Mouse (Mus musculus): ENCODE data around the gene Oas1g.
"Not testable (repeated sequence)": the region's sequence is repeated elsewhere in the genome, so short reads cannot be mapped to it uniquely, and the experiment has no call there.

Gene Oas1g

GRCm38 (mm10) chr5:120898307-120898706 lies 10.9 kb upstream of the Oas1g start:
- Histone ChIP-seq H3K27me3 (ENCODE audit: control insufficient read depth, insufficient read depth, low read length, poor library complexity, severe bottlenecking) (no peaks in the 10 kb centered on the region), H3K36me3 (ENCODE audit: control insufficient read depth, insufficient read depth, low read length, poor library complexity, severe bottlenecking) (no peaks in the 10 kb centered on the region)
- DNase-seq (ENCODE audit: low read depth, low spot score), result no peak

- DNase-seq (ENCODE audit: low read depth, low spot score), result no peak
- Histone ChIP-seq H3K27me3 (ENCODE audit: control insufficient read depth, insufficient read depth, low read length, poor library complexity, severe bottlenecking) (no peaks in the 10 kb centered on the region), H3K36me3 (ENCODE audit: control insufficient read depth, insufficient read depth, low read length, poor library complexity, severe bottlenecking) (no peaks in the 10 kb centered on the region)
Observed at GRCm38 (mm10) chr5:120895231-120895900, 8.0 kb upstream of the Oas1g start.

GRCm38 (mm10) chr5:120894692-120895091 lies 7.3 kb upstream of the Oas1g start:
- not testable (repeated sequence) for DNase-seq (ENCODE audit: low read depth, low spot score); H3K36me3 ChIP-seq (ENCODE audit: control insufficient read depth, insufficient read depth, low read length, poor library complexity, severe bottlenecking); H3K27me3 ChIP-seq (ENCODE audit: control insufficient read depth, insufficient read depth, low read length, poor library complexity, severe bottlenecking)

GRCm38 (mm10) chr5:120893866-120894265 lies 6.5 kb upstream of the Oas1g start:
- not testable (repeated sequence) for DNase-seq (ENCODE audit: low read depth, low spot score); H3K36me3 ChIP-seq (ENCODE audit: control insufficient read depth, insufficient read depth, low read length, poor library complexity, severe bottlenecking); H3K27me3 ChIP-seq (ENCODE audit: control insufficient read depth, insufficient read depth, low read length, poor library complexity, severe bottlenecking)

GRCm38 (mm10) chr5:120892243-120892660 lies 4.8 kb upstream of the Oas1g start:
- H3K36me3 ChIP-seq (ENCODE audit: control insufficient read depth, insufficient read depth, low read length, poor library complexity, severe bottlenecking), result no peaks in the 10 kb centered on the region
- no peak for DNase-seq (ENCODE audit: low read depth, low spot score)
- no peaks in the 10 kb centered on the region for H3K27me3 ChIP-seq (ENCODE audit: control insufficient read depth, insufficient read depth, low read length, poor library complexity, severe bottlenecking)

- H3K36me3 ChIP-seq (ENCODE audit: control insufficient read depth, insufficient read depth, low read length, poor library complexity, severe bottlenecking), result not testable (repeated sequence)
Observed at GRCm38 (mm10) chr5:120891566-120892242, 4.3 kb upstream of the Oas1g start.

GRCm38 (mm10) chr5:120890991-120891390 lies 3.6 kb upstream of the Oas1g start:
- Histone ChIP-seq H3K27me3 (ENCODE audit: control insufficient read depth, insufficient read depth, low read length, poor library complexity, severe bottlenecking) (no peaks in the 10 kb centered on the region), H3K36me3 (ENCODE audit: control insufficient read depth, insufficient read depth, low read length, poor library complexity, severe bottlenecking) (no peaks in the 10 kb centered on the region)

More at GRCm38 (mm10) chr5:120891566-120892242, 4.3 kb upstream of the Oas1g start:
- H3K27me3 ChIP-seq (ENCODE audit: control insufficient read depth, insufficient read depth, low read length, poor library complexity, severe bottlenecking); DNase-seq (ENCODE audit: low read depth, low spot score): not testable (repeated sequence)

GRCm38 (mm10) chr5:120890026-120890425 lies 2.6 kb upstream of the Oas1g start:
- Histone ChIP-seq H3K27me3 (ENCODE audit: control insufficient read depth, insufficient read depth, low read length, poor library complexity, severe bottlenecking) (no peaks in the 10 kb centered on the region), H3K36me3 (ENCODE audit: control insufficient read depth, insufficient read depth, low read length, poor library complexity, severe bottlenecking) (no peaks in the 10 kb centered on the region)
- no peak for DNase-seq (ENCODE audit: low read depth, low spot score)

More at GRCm38 (mm10) chr5:120890991-120891390, 3.6 kb upstream of the Oas1g start:
- DNase-seq (ENCODE audit: low read depth, low spot score), result no peak

GRCm38 (mm10) chr5:120888294-120888815 lies 942 bp upstream of the Oas1g start:
- not testable (repeated sequence) for DNase-seq (ENCODE audit: low read depth, low spot score)

GRCm38 (mm10) chr5:120887831-120888230 lies 418 bp upstream of the Oas1g start:
- no peaks in the 10 kb centered on the region for H3K36me3 ChIP-seq (ENCODE audit: control insufficient read depth, insufficient read depth, low read length, poor library complexity, severe bottlenecking)
- no peak for DNase-seq (ENCODE audit: low read depth, low spot score)
- H3K27me3 ChIP-seq (ENCODE audit: control insufficient read depth, insufficient read depth, low read length, poor library complexity, severe bottlenecking), result no peaks in the 10 kb centered on the region

More at GRCm38 (mm10) chr5:120888294-120888815, 942 bp upstream of the Oas1g start:
- H3K27me3 ChIP-seq (ENCODE audit: control insufficient read depth, insufficient read depth, low read length, poor library complexity, severe bottlenecking); H3K36me3 ChIP-seq (ENCODE audit: control insufficient read depth, insufficient read depth, low read length, poor library complexity, severe bottlenecking): not testable (repeated sequence)

- H3K27me3 ChIP-seq (ENCODE audit: control insufficient read depth, insufficient read depth, low read length, poor library complexity, severe bottlenecking); DNase-seq (ENCODE audit: low read depth, low spot score); H3K36me3 ChIP-seq (ENCODE audit: control insufficient read depth, insufficient read depth, low read length, poor library complexity, severe bottlenecking): not testable (repeated sequence)
Observed at GRCm38 (mm10) chr5:120881681-120882080, 5.7 kb downstream of the Oas1g start.

- DNase-seq (ENCODE audit: low read depth, low spot score); H3K36me3 ChIP-seq (ENCODE audit: control insufficient read depth, insufficient read depth, low read length, poor library complexity, severe bottlenecking); H3K27me3 ChIP-seq (ENCODE audit: control insufficient read depth, insufficient read depth, low read length, poor library complexity, severe bottlenecking): not testable (repeated sequence)
Observed at GRCm38 (mm10) chr5:120878803-120879202, 8.6 kb downstream of the Oas1g start.

- not testable (repeated sequence) for H3K36me3 ChIP-seq (ENCODE audit: control insufficient read depth, insufficient read depth, low read length, poor library complexity, severe bottlenecking); H3K27me3 ChIP-seq (ENCODE audit: control insufficient read depth, insufficient read depth, low read length, poor library complexity, severe bottlenecking); DNase-seq (ENCODE audit: low read depth, low spot score)
Observed at GRCm38 (mm10) chr5:120877407-120877806, 10.0 kb downstream of the Oas1g start.

GRCm38 (mm10) chr5:120876839-120877238 lies 10.6 kb downstream of the Oas1g start:
- DNase-seq (ENCODE audit: low read depth, low spot score); H3K27me3 ChIP-seq (ENCODE audit: control insufficient read depth, insufficient read depth, low read length, poor library complexity, severe bottlenecking); H3K36me3 ChIP-seq (ENCODE audit: control insufficient read depth, insufficient read depth, low read length, poor library complexity, severe bottlenecking): not testable (repeated sequence)

GRCm38 (mm10) chr5:120871469-120871868 lies 15.9 kb downstream of the Oas1g start:
- DNase-seq (ENCODE audit: low read depth, low spot score), result no peak
- Histone ChIP-seq H3K27me3 (ENCODE audit: control insufficient read depth, insufficient read depth, low read length, poor library complexity, severe bottlenecking) (no peaks in the 10 kb centered on the region), H3K36me3 (ENCODE audit: control insufficient read depth, insufficient read depth, low read length, poor library complexity, severe bottlenecking) (no peaks in the 10 kb centered on the region)

Data from splenic B cell, adult 2 months (primary cell).